Mouse (Mus musculus) myocyte (in vitro differentiated cells): Measurements from ENCODE around the gene Ccdc174.
"Not testable (repeated sequence)": the region's sequence is repeated elsewhere in the genome, so short reads cannot be mapped to it uniquely, and the experiment has no call there.

Experiments used
- MAX ChIP-seq: IDR thresholded peaks from one replicate; pipeline ENCODE4 v1.6.1; 2011; ENCODE audit warnings: low read depth, mild to moderate bottlenecking, control low read depth
- MYOG ChIP-seq, 3 experiments: IDR thresholded peaks; one replicate each; pipeline ENCODE4 v1.6.1; 2011; ENCODE audit warnings: control low read depth in 2 of 3, low read depth in 2 of 3, mild to moderate bottlenecking in 2 of 3; ENCODE audit not compliant: insufficient read length in 2 of 3, control insufficient read depth in 1 of 3, insufficient read depth in 1 of 3
- POLR2A ChIP-seq: IDR thresholded peaks from one replicate; pipeline ENCODE4 v1.6.1; 2011; ENCODE audit warnings: low read depth, mild to moderate bottlenecking, control low read depth, moderate library complexity; ENCODE audit not compliant: insufficient read length
- POLR2AphosphoS2 ChIP-seq: IDR thresholded peaks from one replicate; pipeline ENCODE4 v1.6.1; 2011; ENCODE audit warnings: low read depth, control low read depth; ENCODE audit not compliant: insufficient read length
- SRF ChIP-seq: IDR thresholded peaks from one replicate; pipeline ENCODE4 v1.6.1; 2011; ENCODE audit warnings: low read depth; ENCODE audit not compliant: control insufficient read depth, insufficient read length
- TCF12 ChIP-seq: IDR thresholded peaks from one replicate; pipeline ENCODE4 v1.6.1; 2011; ENCODE audit warnings: mild to moderate bottlenecking, control low read depth; ENCODE audit not compliant: poor library complexity, insufficient read depth, severe bottlenecking
- TCF3 ChIP-seq: IDR thresholded peaks from one replicate; pipeline ENCODE4 v1.6.1; 2011; ENCODE audit warnings: low read depth, control low read depth; ENCODE audit not compliant: insufficient read length
- USF1 ChIP-seq: IDR thresholded peaks from one replicate; pipeline ENCODE4 v1.6.1; 2011; ENCODE audit warnings: low read depth, mild to moderate bottlenecking, control low read depth, moderate library complexity

- TF ChIP-seq POLR2A; TCF3; TCF12; MYOG (IDR thresholded peaks at IDR 0.05; ENCODE audit: control insufficient read depth in 1 of 3, insufficient read depth in 1 of 3, insufficient read length in 2 of 3, low read depth in 2 of 3); MAX; SRF; POLR2AphosphoS2; USF1: not testable (repeated sequence)
Measured at GRCm38 (mm10) chr6:91902509-91902908, 24.7 kb downstream of the Ccdc174 start, which contains the start of gene 4930590J08Rik.
